Mouse (Mus musculus) ovary, postnatal 36 days (tissue): Measurements from ENCODE around the gene Phf24.

Experiments used
- DNase-seq: peaks from one replicate; pipeline ENCODE4 v3.0.0; 2022; ENCODE audit warnings: low spot score, mixed read lengths

The Phf24 gene

GRCm38 (mm10) chr4:42916617-42917401, at the start of gene Phf24:
Gene Phf24, plus strand, starts transcription at chr4:42916660.
- DNase-seq = peak; percentile 46

GRCm38 (mm10) chr4:42867390-42867789, 49.1 kb upstream of the Phf24 start:
- DNase-seq = no peak

DNA sequence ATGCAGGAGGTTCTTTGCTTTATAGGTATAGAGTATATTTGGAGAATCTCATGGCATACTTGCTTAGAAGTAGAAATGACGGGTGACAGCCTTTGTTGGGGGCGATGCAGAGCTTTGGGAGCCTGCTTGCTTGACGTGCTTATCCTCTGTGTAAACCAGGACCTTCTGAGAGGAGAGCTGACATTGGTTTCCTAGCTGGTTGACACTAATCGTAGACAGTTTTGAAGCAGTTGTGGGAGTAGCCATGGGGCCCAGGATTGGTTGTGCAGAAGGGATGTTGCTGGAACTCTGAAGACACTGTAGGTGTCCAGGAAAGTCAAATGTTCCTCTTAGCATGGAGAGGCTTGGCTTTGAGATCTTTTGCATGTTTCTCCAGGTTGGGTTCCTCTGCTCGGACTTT, 48.3 kb upstream of the Phf24 start:
- no peak for DNase-seq

DNA sequence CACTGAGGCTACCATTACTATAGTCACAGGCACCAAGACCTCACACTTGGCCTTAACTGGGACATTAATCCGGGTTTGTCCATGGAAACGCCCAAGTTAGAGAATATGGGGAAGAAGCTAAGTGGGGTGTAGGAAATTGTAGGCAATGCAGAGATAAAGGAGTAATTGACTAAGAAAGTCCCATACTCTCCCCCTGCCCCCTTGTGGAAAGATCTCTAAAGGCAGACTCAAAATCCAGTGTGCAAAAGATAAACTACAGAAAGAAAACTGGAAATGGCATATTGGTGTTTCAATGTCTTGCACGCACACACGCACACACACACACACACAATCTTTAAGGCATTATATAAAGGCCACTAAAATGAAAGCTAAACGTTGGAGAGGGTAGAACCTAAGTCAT, 45.7 kb upstream of the Phf24 start:
- DNase-seq = no peak

DNA sequence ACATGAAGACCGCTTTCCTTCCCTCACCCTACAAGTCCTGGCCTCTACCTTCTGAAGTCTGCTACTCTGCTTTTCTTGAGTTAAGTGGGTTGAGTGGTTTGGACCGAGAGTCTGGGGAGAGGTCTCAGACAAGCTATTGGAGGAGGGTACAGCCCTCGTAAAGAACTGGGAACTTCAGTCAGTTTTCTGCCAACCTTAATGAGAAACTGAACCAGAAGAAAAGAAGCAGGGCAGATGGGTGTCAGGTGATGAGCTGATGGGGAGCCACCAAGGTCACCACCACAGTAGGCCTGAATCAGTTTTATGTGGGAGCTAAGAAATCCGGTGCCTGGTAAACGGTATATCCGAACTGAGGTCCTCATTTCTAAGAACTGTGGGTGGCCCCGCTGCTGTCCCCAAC, 44.3 kb upstream of the Phf24 start:
- no peak for DNase-seq

DNA sequence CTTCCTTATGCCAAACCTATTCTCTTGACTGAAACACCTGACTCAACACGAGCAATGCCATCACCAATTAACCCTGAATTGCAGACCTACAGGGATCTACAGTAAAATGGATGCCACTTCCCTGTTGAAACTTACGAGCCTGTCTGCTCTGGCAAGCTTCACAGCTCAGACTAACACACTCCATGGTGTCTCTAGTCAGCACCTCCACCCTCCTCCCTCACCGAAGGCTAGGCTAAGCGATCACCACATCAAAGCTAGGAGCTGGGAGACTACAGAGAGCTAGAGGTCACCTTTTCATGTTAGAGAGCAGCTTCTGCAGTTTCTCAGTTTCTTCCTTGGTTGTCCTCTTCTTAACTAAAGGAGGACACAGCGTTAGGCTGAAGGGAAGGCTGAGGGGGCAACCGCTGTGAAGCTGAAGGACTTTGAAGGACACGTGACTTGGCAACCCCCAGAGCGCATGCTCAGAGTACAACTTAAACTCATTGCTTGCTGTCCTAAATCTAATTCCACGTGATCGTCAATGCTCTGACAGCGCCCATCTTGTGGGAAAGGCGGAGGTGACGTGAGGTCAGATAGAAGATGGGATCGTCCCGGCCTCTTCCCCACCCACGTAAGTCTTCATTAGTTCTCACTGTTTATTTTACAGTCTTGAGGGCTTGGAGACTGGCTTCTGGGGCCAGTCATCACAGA, 43.6 kb upstream of the Phf24 start:
- no peak for DNase-seq

- DNase-seq = no peak
Observed at GRCm38 (mm10) chr4:42874134-42874533, 42.3 kb upstream of the Phf24 start, which contains the start of gene Fam205c. Gene Fam205c, minus strand, starts transcription at chr4:42874234.

GRCm38 (mm10) chr4:42876586-42877291, 39.7 kb upstream of the Phf24 start:
- peak; percentile 10 for DNase-seq

DNA sequence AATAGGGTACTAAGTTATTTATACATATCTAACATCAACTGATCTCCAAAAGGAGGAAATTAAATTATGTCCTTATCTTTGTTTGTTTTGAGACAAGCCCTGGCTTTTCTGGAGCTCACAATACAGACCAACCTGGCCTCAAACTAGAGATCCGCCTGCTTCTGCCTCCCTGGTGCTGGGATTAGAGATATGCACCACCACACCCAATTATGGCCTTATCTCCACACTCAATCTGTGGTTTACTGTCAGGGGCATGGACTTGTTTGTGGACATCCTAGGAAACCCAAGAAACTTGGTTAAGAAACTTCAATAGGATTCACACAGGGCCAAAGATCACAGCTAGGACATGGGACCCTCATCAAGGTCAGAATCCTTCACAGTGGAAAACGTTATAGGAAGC, 38.8 kb upstream of the Phf24 start:
- no peak for DNase-seq

- no peak for DNase-seq
Observed at GRCm38 (mm10) chr4:42879829-42880676, 36.4 kb upstream of the Phf24 start.

- DNase-seq = no peak
Observed at GRCm38 (mm10) chr4:42880677-42880948, 35.8 kb upstream of the Phf24 start.

GRCm38 (mm10) chr4:42886926-42887325, 29.5 kb upstream of the Phf24 start:
- DNase-seq = no peak

DNA sequence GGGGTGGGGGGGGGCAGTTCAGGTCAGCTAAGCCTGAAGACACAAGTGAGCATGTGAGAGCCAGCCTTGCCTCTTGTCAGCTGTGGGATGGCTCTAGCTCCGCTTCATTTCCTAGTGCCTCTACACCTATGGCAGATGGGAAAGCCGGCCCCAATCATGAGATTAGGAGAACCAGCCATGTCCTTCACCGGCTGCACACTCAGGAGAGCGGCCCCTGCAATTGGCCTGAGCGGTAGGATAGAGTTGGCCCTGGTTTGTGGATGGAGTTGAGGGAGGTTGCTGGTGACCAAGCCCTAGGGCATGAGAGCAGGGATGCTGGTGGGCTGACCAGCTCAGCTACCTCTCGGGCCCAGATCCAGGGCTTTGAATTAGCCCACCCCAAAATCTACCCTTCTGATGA, 27.7 kb upstream of the Phf24 start:
- no peak for DNase-seq

- DNase-seq = no peak
Observed at GRCm38 (mm10) chr4:42891176-42891575, 25.3 kb upstream of the Phf24 start.

GRCm38 (mm10) chr4:42895118-42895517, 21.3 kb upstream of the Phf24 start:
- no peak for DNase-seq

- no peak for DNase-seq
Observed at GRCm38 (mm10) chr4:42898914-42899313, 17.5 kb upstream of the Phf24 start.

DNA sequence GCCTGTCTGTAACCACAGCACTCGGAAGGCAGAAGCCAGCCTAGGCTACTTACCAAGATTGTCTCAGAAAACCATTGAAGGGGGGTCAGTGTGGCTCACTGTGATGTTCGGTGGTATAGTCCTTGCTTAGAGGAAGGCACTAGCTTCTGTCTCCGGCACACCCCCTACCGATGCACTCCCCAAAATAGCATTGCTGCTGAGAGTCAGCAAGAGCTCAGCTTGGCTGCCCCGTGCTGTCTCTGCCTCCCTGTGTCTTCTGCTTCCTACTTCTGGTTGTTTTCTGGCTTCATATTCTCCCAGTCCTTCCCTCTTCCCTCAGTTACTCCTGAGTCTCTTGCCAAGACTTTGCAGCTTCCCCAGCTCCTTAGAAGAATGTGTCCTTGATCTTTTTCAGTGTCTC, 15.6 kb upstream of the Phf24 start:
- no peak for DNase-seq

DNA sequence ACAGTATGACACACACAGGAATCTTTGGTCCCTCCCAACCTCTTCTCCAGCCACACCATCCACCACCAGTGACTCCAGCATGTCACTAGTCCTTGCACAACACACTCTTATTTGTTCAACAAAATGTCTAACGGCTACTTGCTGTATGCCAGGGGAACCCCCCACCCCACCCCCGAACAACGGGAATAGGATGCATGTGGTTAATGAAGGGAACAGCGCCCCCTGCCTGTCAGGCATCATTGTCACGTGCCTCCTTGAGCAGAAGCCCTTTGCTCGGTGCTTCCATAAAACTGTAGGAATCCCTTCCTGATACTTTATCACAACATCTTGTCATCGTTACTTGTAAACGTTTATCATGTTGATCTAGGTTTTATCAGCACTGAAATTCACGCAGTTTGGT, 14.3 kb upstream of the Phf24 start:
- DNase-seq = no peak

DNA sequence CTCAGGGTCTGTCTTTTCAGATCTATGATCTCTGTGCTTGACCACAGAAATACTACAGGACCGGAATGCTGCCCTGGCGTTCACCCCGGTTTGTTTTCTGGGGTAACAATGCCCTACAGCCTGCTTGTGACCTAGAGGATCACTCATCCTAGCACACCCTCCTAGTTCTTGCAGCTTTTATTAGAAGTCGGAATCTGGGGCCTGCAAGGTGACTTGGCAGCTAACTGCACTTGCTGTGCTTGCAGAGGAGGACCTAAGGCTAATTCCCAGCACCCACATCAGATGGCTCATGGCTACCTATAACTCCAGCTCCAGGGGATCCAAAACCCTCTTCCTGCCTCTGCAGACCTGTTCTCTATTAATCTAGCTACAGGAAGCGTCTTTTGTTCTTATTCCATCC, 13.7 kb upstream of the Phf24 start:
- no peak for DNase-seq

GRCm38 (mm10) chr4:42903942-42904341, 12.5 kb upstream of the Phf24 start:
- DNase-seq = no peak

DNA sequence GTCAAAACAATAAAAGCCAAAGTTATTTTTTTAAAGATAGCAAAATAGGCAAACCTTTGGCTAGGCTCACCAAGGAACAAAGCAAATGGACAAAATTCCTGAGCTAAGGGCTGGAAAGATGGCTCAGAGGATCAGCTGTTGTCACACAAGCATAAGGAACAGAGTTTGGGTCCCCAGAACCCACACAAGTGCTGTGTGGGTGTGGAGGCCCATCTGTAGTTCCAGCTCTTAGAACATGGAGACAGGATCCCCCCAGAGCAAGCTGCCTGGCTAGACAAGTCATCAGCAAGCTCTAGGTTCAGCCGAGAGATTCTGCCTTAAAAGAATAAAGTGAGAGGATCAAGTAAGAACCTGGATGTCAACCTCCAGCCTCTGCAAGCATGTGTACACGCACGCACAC, 11.9 kb upstream of the Phf24 start:
- DNase-seq = no peak

DNA sequence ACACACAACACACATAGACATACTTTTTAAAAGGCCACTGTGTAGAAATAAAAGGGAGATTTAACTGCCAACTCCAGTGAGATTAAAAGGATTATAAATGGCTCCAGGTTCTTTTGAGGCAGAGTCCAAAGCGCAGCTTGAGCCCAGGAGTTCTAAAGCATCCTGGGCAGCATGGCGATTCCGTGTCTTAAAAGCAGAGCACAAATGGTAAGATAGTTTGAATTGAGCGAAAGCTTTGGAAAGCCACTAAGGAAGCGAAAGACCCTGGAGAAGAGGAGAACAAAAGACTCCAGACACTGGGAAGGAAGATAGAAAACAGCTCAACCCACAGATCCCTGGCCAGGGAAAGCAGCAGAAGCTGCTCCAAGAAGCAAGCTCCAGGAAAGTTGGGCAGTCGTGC, 11.5 kb upstream of the Phf24 start:
- DNase-seq = no peak
